Mouse (Mus musculus) neural tube, embryonic 11.5 days (tissue): Measurements from ENCODE around the gene Tmem8. TPM values are rescaled to one million over a fixed set of nuclear protein-coding genes. Genes with fewer than 3 reads are reported as not detected.

ENCODE experiments used
- ATAC-seq: fragments of 200-750 bp; cut with Nextera tagmentation; 2 replicates; pipeline ENCODE4 v1.8.0; 2017; ENCODE audit warnings: moderate number of reproducible peaks, mild to moderate bottlenecking, moderate TSS enrichment, moderate library complexity; ENCODE audit not compliant: insufficient read depth, low FRiP score, low TSS enrichment
- DNase-seq: peaks from one replicate; pipeline ENCODE4 v3.0.0-alpha.2; 2015; ENCODE audit warnings: low spot score
- H3K27ac ChIP-seq: fragments of 300-500 bp; sonication (generic); 2 replicates; pipeline ENCODE4 v1.5.1; 2014; ENCODE audit warnings: low read depth, mild to moderate bottlenecking, low read length
- H3K27me3 ChIP-seq: fragments of 300-500 bp; sonication (generic); 2 replicates; pipeline ENCODE4 v1.6.1; 2014; ENCODE audit warnings: mild to moderate bottlenecking, low read length, mixed read lengths; ENCODE audit not compliant: control insufficient read depth, insufficient read depth
- H3K36me3 ChIP-seq: fragments of 300-500 bp; sonication (generic); 2 replicates; pipeline ENCODE4 v1.6.1; 2014; ENCODE audit warnings: mild to moderate bottlenecking, low read length, moderate library complexity, mixed read lengths; ENCODE audit not compliant: control insufficient read depth, insufficient read depth
- H3K4me1 ChIP-seq: fragments of 300-500 bp; sonication (generic); 2 replicates; pipeline ENCODE4 v1.6.1; 2014; ENCODE audit warnings: low read length, mixed read lengths; ENCODE audit not compliant: control insufficient read depth, insufficient read depth
- H3K4me2 ChIP-seq: fragments of 300-500 bp; sonication (generic); 2 replicates; pipeline ENCODE4 v1.6.1; 2014; ENCODE audit warnings: low read depth, mild to moderate bottlenecking, moderate library complexity
- H3K4me3 ChIP-seq: fragments of 300-500 bp; sonication (generic); 2 replicates; pipeline ENCODE4 v1.5.1; 2014; ENCODE audit warnings: low read depth, low read length
- H3K9ac ChIP-seq: fragments of 300-500 bp; sonication (generic); 2 replicates; pipeline ENCODE4 v1.6.1; 2014; ENCODE audit warnings: mild to moderate bottlenecking, low read length
- H3K9me3 ChIP-seq: fragments of 300-500 bp; sonication (generic); 2 replicates; pipeline ENCODE4 v1.6.1; 2016; ENCODE audit warnings: low read length; ENCODE audit not compliant: control insufficient read depth
- WGBS: fragments of 180-500 bp; shearing (Covaris S2); extraction: QIAGEN DNeasy Blood & Tissue Kit; methylation state at CpG from one replicate; pipeline ENCODE4 v1.1.7; 2014; 5-methylcytosine and 5-hydroxymethylcytosine counted together
- polyA plus RNA-seq: library from polyadenylated mRNA; unstranded; fragments of >200 nt; fragmentation: Nextera tagmentation; extraction: Ambion mirVana; gene quantifications from 2 replicates; pipeline ENCODE4 v1.2.1, GENCODE M21; 2014

The Tmem8 gene
- polyA plus RNA-seq, 1 experiment from 2014 or later: 1.1 TPM

DNA sequence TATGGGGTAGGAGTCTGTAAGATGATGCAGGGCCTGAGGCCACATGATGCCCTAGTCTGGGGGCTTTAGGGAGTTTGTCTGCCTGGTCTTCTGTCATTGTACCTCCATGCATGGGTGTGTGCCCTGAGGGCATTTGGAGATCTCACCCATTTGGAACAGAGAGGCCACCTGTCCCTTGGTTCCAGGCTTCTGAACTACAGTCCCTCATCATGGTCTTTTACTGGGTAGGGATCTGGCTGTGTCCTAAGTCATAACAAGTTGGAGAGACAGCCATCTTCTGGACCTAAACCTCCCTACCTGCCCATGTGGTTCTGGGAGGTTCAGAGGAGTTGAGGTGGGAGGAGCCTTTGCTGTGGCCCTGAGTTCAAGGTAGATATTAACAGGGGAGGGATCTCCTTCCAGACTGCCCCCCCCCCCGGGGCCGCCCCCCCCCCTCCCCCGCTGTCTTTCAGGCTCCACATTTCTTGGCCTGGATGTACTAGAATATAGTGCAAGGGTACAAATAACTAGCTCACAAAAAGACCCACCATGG lies 2.9 kb downstream of the Tmem8 start:
- no peaks in the 10 kb centered on the region for H3K4me1 ChIP-seq
- H3K9me3 ChIP-seq: no peaks in the 10 kb centered on the region
- H3K4me2 ChIP-seq: no peak overlapping the region
- H3K4me3 ChIP-seq: no peak overlapping the region
- peaks cover 37% of the 10 kb centered on the region for H3K27me3 ChIP-seq
- 68% methylated on average over 3 of the region's 3 CpGs for WGBS
- no peak overlapping the region for H3K9ac ChIP-seq
- ATAC-seq (no peak), DNase-seq (no peak)
- H3K36me3 ChIP-seq: no peaks in the 10 kb centered on the region
- no peak overlapping the region for H3K27ac ChIP-seq

DNA sequence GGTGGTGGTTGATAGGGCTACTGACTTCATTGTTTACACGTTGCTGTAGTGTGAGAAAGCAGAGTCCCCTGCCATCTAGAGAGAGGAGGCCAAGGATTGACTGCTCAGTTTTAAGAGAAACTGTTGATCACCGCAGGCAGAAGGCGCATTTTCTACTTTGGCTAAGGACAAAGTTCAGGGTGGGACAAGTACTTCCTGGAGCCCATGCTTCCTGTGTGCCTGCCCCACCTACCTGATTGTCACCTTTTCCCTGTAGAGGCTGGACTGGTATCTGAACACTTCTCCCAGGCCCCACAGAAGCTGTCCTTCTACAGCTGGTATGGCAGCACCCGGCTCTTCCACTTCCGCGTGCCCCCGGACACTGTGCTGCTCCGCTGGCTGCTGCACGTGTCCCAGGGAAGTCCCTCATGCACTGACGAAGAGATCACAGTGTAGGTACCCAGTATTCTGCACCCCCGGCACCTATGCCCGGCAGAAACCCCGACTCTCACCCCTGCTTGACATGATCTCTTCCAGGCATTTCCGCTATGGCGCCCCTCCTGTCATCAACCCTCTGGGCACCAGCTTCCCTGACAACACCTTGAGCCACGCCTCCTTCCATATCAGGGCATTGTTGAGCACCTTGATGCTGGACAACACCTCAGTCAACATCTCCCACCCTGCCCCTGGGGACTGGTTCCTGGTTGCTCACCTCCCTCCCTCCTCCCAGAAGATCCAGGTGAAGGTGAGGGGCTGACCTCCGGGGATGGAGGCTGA lies 3.6 kb downstream of the Tmem8 start:
- no peak overlapping the region for H3K9ac ChIP-seq
- no peaks in the 10 kb centered on the region for H3K4me1 ChIP-seq
- no peak overlapping the region for H3K4me2 ChIP-seq
- no peaks in the 10 kb centered on the region for H3K9me3 ChIP-seq
- H3K4me3 ChIP-seq: no peak overlapping the region
- WGBS: 88% methylated on average over 17 of the region's 17 CpGs
- DNase-seq (no peak), ATAC-seq (no peak)
- no peaks in the 10 kb centered on the region for H3K36me3 ChIP-seq
- peaks cover 32% of the 10 kb centered on the region for H3K27me3 ChIP-seq
- H3K27ac ChIP-seq: no peak overlapping the region

DNA sequence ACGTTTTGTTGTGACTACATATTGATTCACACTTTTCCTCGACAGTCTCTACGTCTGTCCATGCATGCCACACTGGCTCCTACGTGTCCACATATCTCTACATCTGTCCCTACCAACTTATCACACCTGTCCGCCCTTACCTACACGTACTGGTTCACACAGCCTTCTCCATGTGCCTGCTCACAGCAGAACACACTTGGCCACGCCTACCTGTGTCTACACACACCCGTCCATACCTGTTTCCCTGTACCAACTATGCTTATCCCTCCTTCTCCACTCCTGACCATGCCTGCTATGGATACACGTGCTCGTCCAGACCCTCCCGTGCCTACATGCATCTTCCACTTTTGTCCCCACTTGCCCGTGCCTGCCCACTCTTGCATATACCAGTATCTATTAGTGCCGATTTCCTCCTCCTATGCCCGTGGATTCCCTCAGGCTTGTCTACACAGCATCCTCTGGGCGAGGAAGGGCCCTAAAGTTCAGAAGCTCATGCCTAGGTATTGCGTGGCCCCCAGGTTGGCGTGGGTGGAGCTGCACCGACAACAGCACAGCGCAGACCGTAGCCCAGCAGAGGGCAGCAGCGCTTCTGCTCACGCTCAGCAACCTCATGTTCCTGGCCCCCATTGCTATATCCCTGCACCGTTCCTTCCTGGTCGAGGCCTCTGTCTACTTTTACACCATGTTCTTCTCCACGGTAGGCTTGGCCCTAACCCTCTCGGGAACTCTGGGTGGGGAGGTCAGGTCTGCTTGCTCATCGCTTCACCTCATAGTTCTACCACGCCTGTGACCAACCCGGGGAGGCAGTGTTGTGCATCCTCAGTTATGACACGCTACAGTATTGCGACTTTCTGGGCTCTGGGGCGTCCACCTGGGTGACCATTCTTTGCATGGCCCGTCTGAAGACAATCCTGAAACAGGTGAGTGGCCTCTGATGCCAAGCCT lies 6.9 kb downstream of the Tmem8 start:
- 58% methylated on average over 33 of the region's 33 CpGs for WGBS
- Histone ChIP-seq H3K4me2 (no peak overlapping the region), H3K4me3 (no peak overlapping the region), H3K9ac (no peak overlapping the region), H3K27me3 (peaks cover 8% of the 10 kb centered on the region), H3K36me3 (no peaks in the 10 kb centered on the region), H3K9me3 (no peaks in the 10 kb centered on the region), H3K4me1 (peaks cover 8% of the 10 kb centered on the region), H3K27ac (no peak overlapping the region)
- DNase-seq (peak; percentile 75), ATAC-seq (no peak)

DNA sequence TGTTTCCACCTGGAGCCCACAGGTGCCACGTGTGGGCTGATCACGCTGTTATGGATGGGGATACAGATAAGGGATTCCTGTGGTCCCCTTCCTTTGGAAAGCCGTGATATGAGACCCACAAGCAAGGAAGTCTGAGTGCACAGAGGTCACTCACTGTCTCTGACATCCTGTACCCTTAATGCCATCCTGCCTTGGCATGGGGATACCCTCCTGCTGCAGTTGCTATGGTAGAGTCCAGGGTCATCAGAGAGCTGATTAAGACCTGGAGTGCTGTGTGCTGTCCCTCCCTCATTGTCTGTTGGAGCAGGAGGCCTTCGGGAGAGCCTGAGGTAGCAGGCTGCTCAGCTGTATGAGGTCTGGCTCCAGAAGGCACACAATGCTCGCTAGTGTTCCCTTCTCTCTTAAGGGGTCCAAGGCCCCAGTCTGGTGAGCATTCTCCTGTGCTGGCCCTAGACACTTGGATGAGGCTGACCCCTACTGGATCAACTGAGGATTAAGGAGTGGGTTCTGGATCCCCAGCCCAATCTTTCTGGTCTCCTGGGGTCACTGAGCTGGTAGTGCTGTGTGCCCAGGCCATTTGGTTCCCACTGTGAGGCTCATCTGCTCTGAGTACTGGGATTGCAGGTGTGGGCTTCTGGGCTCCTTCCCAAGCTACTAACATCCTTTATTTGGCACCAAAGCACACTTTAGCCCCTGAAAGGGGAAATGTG lies 9.5 kb downstream of the Tmem8 start:
- Histone ChIP-seq H3K36me3 (peaks cover 6% of the 10 kb centered on the region), H3K4me2 (no peak overlapping the region), H3K9me3 (no peaks in the 10 kb centered on the region), H3K4me3 (no peak overlapping the region; the same call in 1 of the 2 replicates), H3K9ac (no peak overlapping the region), H3K4me1 (peaks cover 8% of the 10 kb centered on the region), H3K27me3 (no peaks in the 10 kb centered on the region), H3K27ac (no peak overlapping the region)
- 62% methylated on average over 5 of the region's 5 CpGs for WGBS
- DNase-seq: peak; percentile 26
- peak; percentile 18; the same call in 1 of the 2 replicates for ATAC-seq

DNA sequence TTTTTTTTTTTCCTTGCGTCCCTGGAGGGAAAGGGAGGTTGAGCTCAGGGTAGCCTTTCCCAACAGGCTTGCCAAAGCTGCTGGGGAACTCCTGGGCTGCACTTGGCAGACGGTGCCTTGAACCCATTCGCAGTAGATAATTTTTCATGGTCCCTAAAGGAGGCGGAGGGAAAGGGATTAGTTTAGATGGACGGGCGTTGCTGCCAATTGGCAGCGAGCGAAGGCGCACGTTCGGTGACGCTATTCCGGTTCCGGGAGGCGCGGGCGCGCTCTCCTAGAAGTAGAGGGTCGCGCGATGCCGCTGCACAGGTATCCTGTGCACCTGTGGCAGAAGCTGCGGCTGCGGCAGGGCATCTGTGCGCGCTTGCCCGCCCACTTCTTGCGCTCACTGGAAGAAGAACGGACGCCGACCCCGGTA lies 10.2 kb downstream of the Tmem8 start, which contains the start of gene Mrpl28:
Mrpl28 (plus strand) TSS at position 234 of the 418 bp plus-strand sequence.
- Histone ChIP-seq H3K9ac (peak within 1 kb of the TSS; percentile 72), H3K27ac (no peak within 1 kb of the TSS), H3K4me1 (peaks cover 8% of the 10 kb centered on the region), H3K4me3 (peak within 1 kb of the TSS; percentile 99), H3K36me3 (peaks cover 7% of the 10 kb centered on the region), H3K9me3 (no peaks in the 10 kb centered on the region), H3K27me3 (no peaks in the 10 kb centered on the region), H3K4me2 (peak within 1 kb of the TSS; percentile 80)
- ATAC-seq (peak; percentile 86), DNase-seq (peak; percentile 95)
- whole genome bisulfite sequencing: under 1% methylated on average over 32 of the region's 32 CpGs

DNA sequence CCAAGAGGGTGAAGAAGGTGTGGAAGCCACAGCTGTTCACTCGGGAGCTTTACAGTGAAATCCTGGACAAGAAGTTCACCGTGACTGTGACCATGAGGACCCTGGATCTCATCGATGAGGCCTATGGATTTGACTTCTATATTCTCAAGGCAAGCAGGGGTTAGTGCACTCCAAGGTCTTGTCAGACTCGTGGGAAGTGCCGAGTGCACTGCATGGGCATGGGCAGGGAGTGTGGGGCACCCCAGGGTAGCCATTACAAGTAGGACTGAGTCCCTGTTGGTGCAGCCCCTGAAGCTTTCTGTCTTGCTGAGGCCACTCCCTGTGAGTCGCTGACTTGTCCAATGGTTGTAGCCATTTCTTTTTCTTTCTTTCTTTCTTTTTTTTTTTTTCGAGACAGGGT lies 11.5 kb downstream of the Tmem8 start:
- ATAC-seq: no peak
- peaks cover 10% of the 10 kb centered on the region for H3K36me3 ChIP-seq
- 87% methylated on average over 7 of the region's 7 CpGs for WGBS

DNA sequence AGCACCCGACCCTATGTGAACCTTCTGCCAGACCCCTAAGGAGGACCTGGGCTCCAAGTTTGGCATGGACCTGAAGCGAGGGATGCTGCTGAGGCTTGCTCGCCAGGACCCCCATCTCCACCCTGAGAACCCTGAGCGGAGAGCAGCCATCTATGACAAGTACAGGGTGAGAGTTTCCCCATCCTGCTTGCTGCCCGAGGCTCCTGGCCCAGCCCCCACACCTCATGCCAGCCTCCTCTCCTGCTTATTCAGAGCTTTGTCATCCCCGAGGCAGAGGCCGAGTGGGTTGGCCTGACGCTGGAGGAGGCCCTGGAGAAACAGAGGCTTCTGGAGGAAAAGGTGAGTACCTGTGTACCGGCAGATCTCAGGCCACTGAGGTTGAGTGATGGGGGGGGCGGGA lies 12.1 kb downstream of the Tmem8 start:
- no peak overlapping the region for H3K4me3 ChIP-seq
- DNase-seq (no peak), ATAC-seq (no peak)
- H3K9ac ChIP-seq: no peak overlapping the region
- WGBS: 94% methylated on average over 10 of the region's 10 CpGs
- H3K27me3 ChIP-seq: no peaks in the 10 kb centered on the region
- H3K36me3 ChIP-seq: peaks cover 10% of the 10 kb centered on the region
- H3K4me1 ChIP-seq: peaks cover 8% of the 10 kb centered on the region
- no peak overlapping the region for H3K4me2 ChIP-seq
- H3K27ac ChIP-seq: no peak overlapping the region
- H3K9me3 ChIP-seq: no peaks in the 10 kb centered on the region

More for the DNA sequence above, 11.5 kb downstream of the Tmem8 start:
- peak overlapping the region; percentile 80 for H3K4me2 ChIP-seq
- DNase-seq: no peak
- peaks cover 8% of the 10 kb centered on the region for H3K4me1 ChIP-seq
- H3K27me3 ChIP-seq: no peaks in the 10 kb centered on the region
- H3K9ac ChIP-seq: peak overlapping the region; percentile 72
- no peaks in the 10 kb centered on the region for H3K9me3 ChIP-seq
- H3K27ac ChIP-seq: no peak overlapping the region
- peak overlapping the region; percentile 99 for H3K4me3 ChIP-seq

DNA sequence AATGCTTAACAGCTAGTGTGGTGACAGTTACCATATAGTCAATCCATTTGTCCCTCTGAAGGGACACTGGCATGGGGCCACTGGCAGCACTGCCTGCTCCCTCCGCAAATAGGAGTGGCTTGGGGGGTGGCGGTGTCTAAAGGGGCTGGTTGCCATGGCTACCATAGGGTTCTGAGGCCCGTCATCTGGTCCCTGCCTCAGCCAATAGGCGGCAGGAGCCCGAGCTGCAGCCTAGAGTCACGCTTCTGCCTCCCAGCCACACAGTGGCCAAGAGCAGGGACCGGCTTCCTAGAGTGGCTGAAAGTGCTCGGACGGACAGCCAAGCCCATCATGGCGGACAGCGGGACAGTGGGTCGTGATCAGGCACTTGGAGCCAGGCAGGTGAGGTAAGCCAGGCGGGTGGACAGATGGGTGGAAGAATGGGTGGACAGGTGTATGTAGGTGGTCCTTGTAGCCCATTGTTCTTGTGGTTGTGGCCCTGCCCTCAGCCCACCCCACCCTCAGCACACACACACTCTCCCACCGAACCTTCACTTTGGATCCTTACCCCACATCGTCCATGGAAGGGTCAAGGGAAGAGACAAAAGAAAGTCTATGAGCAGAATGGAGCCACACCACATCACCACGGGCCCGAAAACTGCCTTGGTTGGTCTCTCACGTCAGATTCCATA lies 18.1 kb downstream of the Tmem8 start:
- Histone ChIP-seq H3K36me3 (peaks cover 10% of the 10 kb centered on the region), H3K4me2 (no peak overlapping the region), H3K9ac (no peak overlapping the region), H3K27me3 (no peaks in the 10 kb centered on the region), H3K9me3 (no peaks in the 10 kb centered on the region), H3K27ac (no peak overlapping the region), H3K4me1 (no peaks in the 10 kb centered on the region), H3K4me3 (no peak overlapping the region)
- DNase-seq (no peak), ATAC-seq (no peak)
- 82% methylated on average over 18 of the region's 18 CpGs for WGBS
